Mouse (Mus musculus) cerebellum, postnatal 25 days (tissue): ENCODE measurements around the gene Shmt2.

Experiments
- DNase-seq, 2 experiments: peaks; one replicate each; pipeline ENCODE4 v3.0.0; 2021; ENCODE audit warnings: mixed read lengths in 2 of 2

Shmt2 gene

GRCm38 (mm10) chr10:127471281-127471988 lies 50.8 kb downstream of the Shmt2 start:
- DNase-seq, result no peak
